Mouse (Mus musculus) stomach, embryonic 16.5 days (tissue): ENCODE results near the gene Gm10591. TPM values are rescaled to one million over a fixed set of nuclear protein-coding genes. Genes with fewer than 3 reads are reported as not detected.
"Not testable (repeated sequence)": the region's sequence is repeated elsewhere in the genome, so short reads cannot be mapped to it uniquely, and the experiment has no call there.

Experiments
- ATAC-seq: fragments of 200-750 bp; cut with Nextera tagmentation; 2 replicates; pipeline ENCODE4 v1.8.0; 2017; ENCODE audit warnings: moderate number of reproducible peaks, moderate TSS enrichment; ENCODE audit not compliant: insufficient read depth, low FRiP score
- H3K27ac ChIP-seq: fragments of 300-500 bp; sonication (generic); 2 replicates; pipeline ENCODE4 v1.5.1; 2014; ENCODE audit warnings: low read length
- H3K27me3 ChIP-seq: fragments of 300-500 bp; sonication (generic); 2 replicates; pipeline ENCODE4 v1.6.1; 2014; ENCODE audit warnings: low read length, control low read depth, mixed read lengths; ENCODE audit not compliant: control insufficient read depth, insufficient read depth
- H3K36me3 ChIP-seq: fragments of 300-500 bp; sonication (generic); 2 replicates; pipeline ENCODE4 v1.6.1; 2014; ENCODE audit warnings: low read length; ENCODE audit not compliant: control insufficient read depth, insufficient read depth
- H3K4me1 ChIP-seq: fragments of 300-500 bp; sonication (generic); 2 replicates; pipeline ENCODE4 v1.6.1; 2014; ENCODE audit warnings: low read length, control low read depth, mixed read lengths; ENCODE audit not compliant: control insufficient read depth, insufficient read depth
- H3K4me2 ChIP-seq: fragments of 300-500 bp; sonication (generic); 2 replicates; pipeline ENCODE4 v1.6.1; 2014; ENCODE audit warnings: low read depth, low read length, mixed read lengths
- H3K4me3 ChIP-seq: fragments of 300-500 bp; sonication (generic); replicated peaks from 2 replicates; pipeline ENCODE4 v1.5.1; 2014; ENCODE audit warnings: mild to moderate bottlenecking, low read length
- H3K9ac ChIP-seq: fragments of 300-500 bp; sonication (generic); 2 replicates; pipeline ENCODE4 v1.6.1; 2014; ENCODE audit warnings: low read length
- H3K9me3 ChIP-seq: fragments of 300-500 bp; sonication (generic); replicated peaks from 2 replicates; pipeline ENCODE4 v1.6.1; 2016; ENCODE audit warnings: low read length, control low read depth; ENCODE audit not compliant: control insufficient read depth
- WGBS: fragments of 180-500 bp; shearing (Covaris S2); extraction: QIAGEN DNeasy Blood & Tissue Kit; methylation state at CpG from one replicate; pipeline ENCODE4 v1.1.7; 2014; 5-methylcytosine and 5-hydroxymethylcytosine counted together
- polyA plus RNA-seq: library from polyadenylated mRNA; unstranded; fragments of >200 nt; fragmentation: Nextera tagmentation; extraction: Ambion mirVana; gene quantifications from 2 replicates; pipeline ENCODE4 v1.2.1, GENCODE M21; 2015

Gm10591 gene
- polyA plus RNA-seq, result not detected in 2 replicates

GRCm38 (mm10) chr4:42611895-42612294, at the start of gene Gm10591:
Gene Gm10591, plus strand, starts transcription at chr4:42612195.
- WGBS, result no CpG with 5 or more reads among the region's 5 CpGs
- H3K27ac ChIP-seq, ATAC-seq, H3K4me2 ChIP-seq, H3K27me3 ChIP-seq, H3K9ac ChIP-seq, H3K4me3 ChIP-seq, H3K36me3 ChIP-seq, H3K9me3 ChIP-seq, H3K4me1 ChIP-seq: not testable (repeated sequence)

GRCm38 (mm10) chr4:42629419-42629818, 17.4 kb downstream of the Gm10591 start, which contains the start of gene Gm2564:
Gene Gm2564, plus strand, starts transcription at chr4:42629719.
- H3K4me3 ChIP-seq, H3K9me3 ChIP-seq, H3K9ac ChIP-seq, H3K4me2 ChIP-seq, H3K4me1 ChIP-seq, ATAC-seq, H3K27ac ChIP-seq, H3K27me3 ChIP-seq, H3K36me3 ChIP-seq: not testable (repeated sequence)
- WGBS, result no CpG with 5 or more reads among the region's 8 CpGs

- not testable (repeated sequence) for H3K4me3 ChIP-seq, H3K9me3 ChIP-seq, ATAC-seq, H3K36me3 ChIP-seq, H3K9ac ChIP-seq, H3K4me1 ChIP-seq, H3K4me2 ChIP-seq, H3K27me3 ChIP-seq, H3K27ac ChIP-seq
- no CpG with 5 or more reads among the region's 9 CpGs for WGBS
These were observed 43.0 kb downstream of the Gm10591 start, which contains the start of gene Ccl27b for GRCm38 (mm10) chr4:42654951-42655350. Gene Ccl27b, plus strand, starts transcription at chr4:42655251.

DNA sequence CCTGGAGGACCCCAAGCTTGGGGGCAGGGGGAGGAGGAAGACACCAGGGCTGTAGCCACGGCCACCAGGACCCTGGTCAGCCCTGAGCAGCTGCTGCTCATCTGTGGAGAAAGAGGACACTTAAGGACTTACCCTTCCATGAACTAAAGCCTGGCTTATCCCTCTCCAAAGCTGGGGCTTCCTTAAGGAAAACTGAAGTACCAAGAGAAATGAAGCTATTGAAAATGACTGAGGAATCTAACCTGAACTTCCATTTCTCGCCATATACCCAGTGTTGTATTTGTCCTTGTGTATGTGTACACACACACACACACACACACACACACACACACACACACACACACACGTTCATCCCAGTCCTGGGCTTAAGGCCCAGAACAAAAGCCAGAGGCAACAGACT, 49.8 kb downstream of the Gm10591 start, which contains the start of gene Il11ra2:
TSS of gene Il11ra2 (minus strand) at position 101 of the 400 bp plus-strand sequence.
- ATAC-seq, H3K27me3 ChIP-seq, H3K9me3 ChIP-seq, H3K4me1 ChIP-seq, H3K36me3 ChIP-seq, H3K4me3 ChIP-seq, H3K9ac ChIP-seq, H3K4me2 ChIP-seq, H3K27ac ChIP-seq: not testable (repeated sequence)
- WGBS, result no CpG with 5 or more reads among the region's 3 CpGs

Other genes starting within 250 kb of the Gm10591 start
- not detected in 2 replicates for gene Gm21586, start 172.8 kb upstream of the Gm10591 start, polyA plus RNA-seq
- 0.06 and 0.10 TPM in 2 replicates for gene Gm2163, start 145.4 kb upstream of the Gm10591 start, polyA plus RNA-seq
- gene Fam205a2, start 84.0 kb upstream of the Gm10591 start, polyA plus RNA-seq, result not detected in 2 replicates
- 0.44 and 0.46 TPM in 2 replicates for gene Gm2564, start 17.5 kb downstream of the Gm10591 start, polyA plus RNA-seq
- gene Ccl27b, start 43.1 kb downstream of the Gm10591 start, polyA plus RNA-seq, result not detected in 2 replicates
- not detected in 2 replicates for gene Il11ra2, start 49.7 kb downstream of the Gm10591 start, polyA plus RNA-seq
- 0.23 TPM in 1 of 2 replicates, not detected in the other for gene 4930578G10Rik, start 123.3 kb downstream of the Gm10591 start, polyA plus RNA-seq
- not detected in 2 replicates for gene Ccl19, start 144.4 kb downstream of the Gm10591 start, polyA plus RNA-seq
- gene Ccl21a, start 161.8 kb downstream of the Gm10591 start, polyA plus RNA-seq, result 36.3 and 43.0 TPM in 2 replicates
- 0.04 TPM in 1 of 2 replicates, not detected in the other for gene Fam205a1, start 241.7 kb downstream of the Gm10591 start, polyA plus RNA-seq
- 0.07 and 0.15 TPM in 2 replicates for gene Gm12394, start 244.6 kb downstream of the Gm10591 start, polyA plus RNA-seq